In genomic region chr12:76530580-76531139, GRCm38 (mm10) we compare ENCODE assay signal across 10 mouse cellular contexts. TPM values are rescaled to one million over a fixed set of nuclear protein-coding genes. Genes with fewer than 3 reads are reported as not detected.
DNase-seq lines count a peak whose midpoint lies in the region; ATAC-seq and TF ChIP-seq lines count a peak whose summit lies in the region.
"Had no signal": no experiment of that assay in that cellular context is flagged by ENCODE, and none has a peak within 500 bp of the region (broad histone marks: within the 10 kb centered on the region; RNA-seq: fewer than 3 reads in every experiment).

TSS of gene Plekhg3 (plus strand) at chr12:76530891.

- no peaks in the 10 kb centered on the region for H3K27me3 ChIP-seq in Patski
- H3K27me3 ChIP-seq in liver, embryonic 15.5 days: peaks cover 91% of the 10 kb centered on the region
- H3K27me3 ChIP-seq in forebrain, embryonic 15.5 days: peaks cover 55% of the 10 kb centered on the region
- peaks cover 51% of the 10 kb centered on the region for H3K27me3 ChIP-seq in forebrain, embryonic 14.5 days (replicated peaks; ENCODE audit: control insufficient read depth, insufficient read depth, low read length)

- H3K4me3 ChIP-seq in liver, embryonic 15.5 days (replicated peaks): no peak within 1 kb of the TSS
- H3K4me3 ChIP-seq in forebrain, embryonic 15.5 days: no peak within 1 kb of the TSS
- H3K4me3 ChIP-seq in forebrain, embryonic 14.5 days (ENCODE audit: low read depth, low read length): no peak within 1 kb of the TSS

- H3K4me1 ChIP-seq in liver, embryonic 15.5 days (replicated peaks): peaks cover 28% of the 10 kb centered on the region; the same call in 1 of the 2 replicates
- H3K4me1 ChIP-seq in forebrain, embryonic 15.5 days: peaks cover 24% of the 10 kb centered on the region
- H3K4me1 ChIP-seq in forebrain, embryonic 14.5 days (ENCODE audit: control insufficient read depth, insufficient read depth, low read length): peaks cover 8% of the 10 kb centered on the region

- no peak within 1 kb of the TSS for H3K9ac ChIP-seq in liver, embryonic 15.5 days
- H3K9ac ChIP-seq in forebrain, embryonic 15.5 days (replicated peaks): no peak within 1 kb of the TSS
- H3K9ac ChIP-seq in forebrain, embryonic 14.5 days (ENCODE audit: low read length): no peak within 1 kb of the TSS

- no peaks in the 10 kb centered on the region for H3K9me3 ChIP-seq in liver, embryonic 15.5 days (replicated peaks)
- no peaks in the 10 kb centered on the region for H3K9me3 ChIP-seq in forebrain, embryonic 15.5 days
- no peaks in the 10 kb centered on the region for H3K9me3 ChIP-seq in forebrain, embryonic 14.5 days (replicated peaks; ENCODE audit: control insufficient read depth, low read length)

- peak; percentile 42 for ATAC-seq in Patski
- ATAC-seq in liver, embryonic 15.5 days (ENCODE audit: insufficient read depth): no peak
- ATAC-seq in forebrain, embryonic 15.5 days (replicated peaks): no peak
- no peak for ATAC-seq in forebrain, embryonic 14.5 days
- ATAC-seq: activated CD4-positive, CD25-positive, alpha-beta regulatory T cell, adult 4 months had no signal

- in situ Hi-C loops in Patski (cut with MboI; ENCODE audit: low pct_unique_long_range_greater_than_20kb): no loop called here

- WGBS in liver, embryonic 15.5 days (ENCODE audit: insufficient replicate concordance): 49% methylated on average over 6 of the region's 6 CpGs
- 35% methylated on average over 6 of the region's 6 CpGs for WGBS in forebrain, embryonic 15.5 days
- 31% methylated on average over 6 of the region's 6 CpGs for WGBS in forebrain, embryonic 14.5 days

- H3K27ac ChIP-seq in liver, embryonic 15.5 days (replicated peaks): no peak within 1 kb of the TSS; the same call in 1 of the 2 replicates
- H3K27ac ChIP-seq in forebrain, embryonic 15.5 days (replicated peaks): no peak within 1 kb of the TSS
- H3K27ac ChIP-seq in forebrain, embryonic 14.5 days (ENCODE audit: low read depth, low read length): no peak within 1 kb of the TSS

- H3K36me3 ChIP-seq in liver, embryonic 15.5 days (replicated peaks): no peaks in the 10 kb centered on the region
- H3K36me3 ChIP-seq in forebrain, embryonic 15.5 days: no peaks in the 10 kb centered on the region
- H3K36me3 ChIP-seq in forebrain, embryonic 14.5 days (ENCODE audit: control insufficient read depth, insufficient read depth, low read length): no peaks in the 10 kb centered on the region

- H3K4me2 ChIP-seq in liver, embryonic 15.5 days: peak within 1 kb of the TSS; percentile 63; the same call in 1 of the 2 replicates
- H3K4me2 ChIP-seq in forebrain, embryonic 15.5 days (replicated peaks): no peak within 1 kb of the TSS
- H3K4me2 ChIP-seq in forebrain, embryonic 14.5 days (ENCODE audit: low read length): no peak within 1 kb of the TSS

- DNase-seq in layer of hippocampus, adult 8-10 months (ENCODE audit: low spot score in 2 of 2): no peak
- DNase-seq in layer of hippocampus, postnatal 10 days (ENCODE audit: low spot score in 2 of 2): no peak
- DNase-seq in Patski (ENCODE audit: low read depth, low spot score): no peak
- DNase-seq in gonadal fat pad, adult 2 months (ENCODE audit: low read depth): no peak
- DNase-seq in urinary bladder, postnatal 10 days (ENCODE audit: low spot score): no peak
- no peak for DNase-seq in forebrain, embryonic 14.5 days (ENCODE audit: low spot score)
- DNase-seq: kidney, adult 8-10 months had no signal

- TF ChIP-seq CTCF in Patski (IDR thresholded peaks at IDR 0.05): no peak

- POLR2A ChIA-PET in Patski (lab: Charles Lee): interaction anchor here (0.8 kb wide), 1 partner anchor 20 kb away, joined by 3 read pairs; no protein-coding TSS in a partner anchor

- CTCF ChIA-PET in Patski (lab: Charles Lee): interaction anchor here (1.3 kb wide), 1 partner anchor 34 kb away, joined by 3 read pairs; no protein-coding TSS in a partner anchor

RNA-seq across cellular contexts. Expression of gene Plekhg3, which starts in this region (rescaled TPM):
- total RNA-seq in layer of hippocampus, adult 8-10 months (2022): 10 to 100 TPM; 23.4 to 28.6 (median 24.9) TPM
- 1 to 10 TPM; 6.1 to 6.2 TPM for total RNA-seq in layer of hippocampus, postnatal 10 days (2021)
- polyA plus RNA-seq in Patski (2021): 73.4 TPM
- polyA plus RNA-seq in gonadal fat pad, adult 2 months (2012; rRNA removed): 31.6 and 34.0 TPM in 2 replicates
- polyA plus RNA-seq in liver, embryonic 15.5 days (2015; fragmentation: Nextera tagmentation; extraction: Ambion mirVana): 3.3 and 4.1 TPM in 2 replicates
- 0.79 and 1.2 TPM in 2 replicates for polyA plus RNA-seq in forebrain, embryonic 15.5 days (2015; fragmentation: Nextera tagmentation; extraction: Ambion mirVana)
- 0.47 and 0.64 TPM in 2 replicates for polyA plus RNA-seq in forebrain, embryonic 14.5 days (2014; fragmentation: Nextera tagmentation; extraction: Ambion mirVana)
